In the genomic region with DNA sequence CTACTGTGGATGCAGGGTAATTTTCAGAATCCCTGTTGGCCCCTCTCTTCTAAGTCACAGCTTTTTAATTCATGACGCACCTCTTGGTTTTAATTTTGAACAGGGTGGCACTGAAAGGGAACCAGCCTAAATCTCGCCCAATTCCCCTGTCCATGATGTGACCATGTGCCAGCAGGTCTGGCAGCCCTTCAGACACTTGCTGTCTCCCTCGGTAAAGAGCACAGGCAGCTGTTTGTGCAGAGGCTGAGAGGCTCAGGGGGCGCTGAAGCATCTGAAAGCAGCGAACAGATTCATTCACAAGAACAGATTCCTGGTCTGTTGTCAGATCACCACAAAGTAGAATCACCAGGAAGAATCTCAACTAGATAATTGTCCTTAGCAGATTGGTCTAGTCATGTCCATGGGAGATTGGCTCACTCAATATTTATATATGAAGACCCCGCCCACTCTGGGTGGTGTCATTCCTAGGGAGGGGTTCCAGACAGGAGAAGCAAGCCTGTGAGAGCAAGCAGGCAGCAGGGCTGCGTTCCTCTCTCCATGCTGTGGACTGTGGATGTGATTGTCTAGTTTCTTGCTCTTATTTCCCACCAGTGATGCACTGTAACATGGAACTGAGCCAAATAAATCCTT, we compare ENCODE assay signal across 10 mouse cellular contexts.
DNase-seq lines count a peak whose midpoint lies in the region; ATAC-seq lines count a peak whose summit lies in the region.
"Had no signal": no experiment of that assay in that cellular context is flagged by ENCODE, and none has a peak within 500 bp of the region (broad histone marks: within the 10 kb centered on the region; RNA-seq: fewer than 3 reads in every experiment).

No protein-coding gene starts in this region.

- no peaks in the 10 kb centered on the region for H3K36me3 ChIP-seq in kidney, embryonic 14.5 days (ENCODE audit: control insufficient read depth, insufficient read depth, low read length)
- H3K36me3 ChIP-seq in midbrain, embryonic 13.5 days = no peaks in the 10 kb centered on the region

- WGBS in kidney, embryonic 14.5 days = 47% methylated on average over 7 of the region's 7 CpGs
- 52% methylated on average over 7 of the region's 7 CpGs for WGBS in midbrain, embryonic 13.5 days

- no peaks in the 10 kb centered on the region for H3K9me3 ChIP-seq in kidney, embryonic 14.5 days (ENCODE audit: control insufficient read depth, low read length)
- H3K9me3 ChIP-seq in midbrain, embryonic 13.5 days = no peaks in the 10 kb centered on the region

- H3K4me3 ChIP-seq in kidney, embryonic 14.5 days (ENCODE audit: low read length) = no peak overlapping the region
- no peak overlapping the region for H3K4me3 ChIP-seq in midbrain, embryonic 13.5 days (replicated peaks)

- H3K9ac ChIP-seq in kidney, embryonic 14.5 days (ENCODE audit: low read depth, low read length) = no peak overlapping the region
- no peak overlapping the region for H3K9ac ChIP-seq in midbrain, embryonic 13.5 days (replicated peaks)

- H3K4me1 ChIP-seq in kidney, embryonic 14.5 days (ENCODE audit: control insufficient read depth, insufficient read depth, low read length) = no peaks in the 10 kb centered on the region
- H3K4me1 ChIP-seq in midbrain, embryonic 13.5 days (replicated peaks) = peaks cover 18% of the 10 kb centered on the region

- no peak overlapping the region for H3K27ac ChIP-seq in kidney, embryonic 14.5 days (ENCODE audit: low read depth, low read length)
- peak overlapping the region; percentile 22; the same call in 1 of the 2 replicates for H3K27ac ChIP-seq in midbrain, embryonic 13.5 days

- no peak for DNase-seq in kidney, postnatal 25 days
- DNase-seq in ZHBTc4 (ENCODE audit: low read depth, low spot score) = peak; percentile 68
- peak; percentile 59 for DNase-seq in embryo, embryonic 11 days
- no peak for DNase-seq in adipocyte (ENCODE audit: low spot score)
- no peak for DNase-seq in spleen, postnatal 14 days (ENCODE audit: low spot score in 2 of 2)
- DNase-seq: cerebellum, postnatal 25 days; kidney, adult 9 months; thymus, postnatal 14 days had no signal

- peak; percentile 73 for ATAC-seq in kidney, embryonic 14.5 days (ENCODE audit: low FRiP score, low TSS enrichment)
- ATAC-seq in midbrain, embryonic 13.5 days = peak; percentile 62

- no peaks in the 10 kb centered on the region for H3K27me3 ChIP-seq in kidney, embryonic 14.5 days (ENCODE audit: control insufficient read depth, insufficient read depth, low read length)
- H3K27me3 ChIP-seq in midbrain, embryonic 13.5 days = no peaks in the 10 kb centered on the region

- H3K4me2 ChIP-seq in kidney, embryonic 14.5 days (replicated peaks; ENCODE audit: low read depth, low read length) = no peak overlapping the region
- H3K4me2 ChIP-seq in midbrain, embryonic 13.5 days (replicated peaks) = no peak overlapping the region

Comparison
In these comparisons a context has a peak if more than half of its experiments do, and no peak if none do; other contexts are left out.
1. DNase-seq: peak in ZHBTc4 (single experiment) and embryo, embryonic 11 days (single experiment); none in kidney, postnatal 25 days (0 of 2), adipocyte (single experiment) and spleen, postnatal 14 days (0 of 2).